Mouse (Mus musculus): ENCODE results near the gene Cfc1. TPM values are rescaled to one million over a fixed set of nuclear protein-coding genes. Genes with fewer than 3 reads are reported as not detected.
A peak's percentile ranks its signal among the peaks of the same experiment; 100 is the strongest.

Gene Cfc1
- polyA plus RNA-seq, 1 experiment from 2014 or later, result 1.3 TPM

DNA sequence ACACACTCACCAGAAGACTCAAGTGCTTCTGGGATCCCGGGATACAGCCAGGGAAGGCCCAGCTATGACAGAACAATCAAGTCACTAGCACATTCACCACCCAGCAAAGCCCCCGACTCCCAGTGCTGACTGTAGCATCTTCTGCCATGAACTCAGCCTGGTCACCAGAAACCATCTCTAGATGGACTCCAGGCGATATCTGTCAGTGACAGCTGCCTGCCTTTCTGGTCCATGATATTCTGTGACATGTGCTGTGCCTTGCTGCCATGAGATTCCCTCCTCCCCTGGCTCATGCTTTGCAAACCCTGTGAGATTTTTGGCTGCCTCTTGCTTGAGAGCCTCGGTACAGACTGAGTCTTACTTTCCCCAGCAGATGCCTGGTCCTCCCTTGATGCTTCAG lies 49.3 kb downstream of the Cfc1 start:
- 72% methylated on average over 4 of the region's 4 CpGs for WGBS
- no peak overlapping the region for H3K4me2 ChIP-seq (replicated peaks)
- peaks cover 14% of the 10 kb centered on the region for H3K27me3 ChIP-seq
- H3K4me3 ChIP-seq (replicated peaks), result no peak overlapping the region
- no peak overlapping the region for H3K9ac ChIP-seq
- H3K36me3 ChIP-seq, result no peaks in the 10 kb centered on the region
- no peaks in the 10 kb centered on the region for H3K9me3 ChIP-seq (replicated peaks)
- no peak overlapping the region for H3K27ac ChIP-seq (replicated peaks)
- no peak for ATAC-seq (ENCODE audit: insufficient number of reproducible peaks, low FRiP score, low TSS enrichment, low read depth)
- peaks cover 4% of the 10 kb centered on the region; the same call in 1 of the 2 replicates for H3K4me1 ChIP-seq

DNA sequence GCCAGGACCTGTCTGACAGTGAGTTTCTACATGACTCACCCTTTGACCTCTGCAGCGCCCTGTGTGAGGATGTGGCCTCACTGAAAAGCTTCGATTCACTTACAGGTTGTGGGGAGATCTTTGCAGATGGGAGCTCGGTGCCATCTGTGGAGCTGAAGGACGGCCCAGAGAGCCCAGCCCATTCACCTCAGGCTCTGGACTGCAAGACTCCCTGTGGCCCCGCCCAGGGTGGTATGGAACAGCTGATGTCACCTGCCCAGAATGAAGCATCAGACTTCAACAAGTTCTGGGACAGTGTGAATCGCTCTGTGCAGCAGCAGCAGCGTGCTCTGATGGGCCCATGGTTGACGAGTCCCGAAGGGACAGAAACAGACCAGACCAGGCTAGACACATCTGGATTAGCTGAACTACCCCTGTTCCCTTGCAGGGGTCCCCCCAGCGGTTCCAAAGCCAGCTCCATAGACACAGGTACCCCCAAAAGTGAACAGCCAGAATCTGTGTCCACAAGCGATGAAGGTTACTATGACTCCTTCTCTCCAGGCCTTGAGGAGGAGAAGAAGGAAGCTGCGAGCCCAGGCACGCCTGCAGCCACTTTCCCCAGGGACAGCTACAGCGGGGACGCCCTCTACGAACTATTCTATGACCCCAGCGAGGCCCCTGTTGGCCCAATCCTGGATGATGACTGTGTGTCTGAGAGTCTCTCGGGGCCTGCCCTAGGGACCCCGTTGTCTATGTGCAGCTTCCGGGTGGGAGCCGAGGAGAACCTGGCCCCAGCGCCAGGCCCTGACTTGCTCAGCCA lies 52.0 kb downstream of the Cfc1 start:
- no peak overlapping the region for H3K9ac ChIP-seq
- 73% methylated on average over 22 of the region's 22 CpGs for WGBS

More for the DNA sequence above, 52.0 kb downstream of the Cfc1 start:
- no peak overlapping the region for H3K4me3 ChIP-seq (replicated peaks)
- H3K9me3 ChIP-seq (replicated peaks), result no peaks in the 10 kb centered on the region
- 0 out of 2 replicates have a peak, but pooled peaks have one; percentile 32 for ATAC-seq (ENCODE audit: insufficient number of reproducible peaks, low FRiP score, low TSS enrichment, low read depth)
- H3K4me1 ChIP-seq, result no peaks in the 10 kb centered on the region
- no peak overlapping the region for H3K4me2 ChIP-seq (replicated peaks)
- no peaks in the 10 kb centered on the region for H3K27me3 ChIP-seq
- H3K36me3 ChIP-seq, result no peaks in the 10 kb centered on the region
- H3K27ac ChIP-seq (replicated peaks), result no peak overlapping the region

Other genes with a start within 250 kb of the Cfc1 start
- 57.3 and 58.4 TPM in 2 replicates for gene Ccdc115, start 96.0 kb upstream of the Cfc1 start, polyA plus RNA-seq (2015; fragmentation: Nextera tagmentation; extraction: Ambion mirVana)
- 69.0 and 69.7 TPM in 2 replicates for gene Imp4, start 95.8 kb upstream of the Cfc1 start, polyA plus RNA-seq (2015; fragmentation: Nextera tagmentation; extraction: Ambion mirVana)
- gene Ptpn18, start 75.9 kb upstream of the Cfc1 start, polyA plus RNA-seq (2015; fragmentation: Nextera tagmentation; extraction: Ambion mirVana), result 19.3 and 21.0 TPM in 2 replicates
- gene Prss39, start 37.2 kb upstream of the Cfc1 start, polyA plus RNA-seq (2015; fragmentation: Nextera tagmentation; extraction: Ambion mirVana), result not detected in 2 replicates
- not detected in 2 replicates for gene Prss40, start 25.3 kb downstream of the Cfc1 start, polyA plus RNA-seq (2015; fragmentation: Nextera tagmentation; extraction: Ambion mirVana)
- gene Amer3, start 44.0 kb downstream of the Cfc1 start, polyA plus RNA-seq (2015; fragmentation: Nextera tagmentation; extraction: Ambion mirVana), result 0.08 and 0.23 TPM in 2 replicates

Measured in embryonic facial prominence, embryonic 15.5 days (tissue).